Mouse (Mus musculus): ENCODE results near the gene Lgi4. TPM values are rescaled to one million over a fixed set of nuclear protein-coding genes. Genes with fewer than 3 reads are reported as not detected.

Lgi4 gene
- polyA plus RNA-seq, 1 experiment from 2014 or later: 2.8 TPM

DNA sequence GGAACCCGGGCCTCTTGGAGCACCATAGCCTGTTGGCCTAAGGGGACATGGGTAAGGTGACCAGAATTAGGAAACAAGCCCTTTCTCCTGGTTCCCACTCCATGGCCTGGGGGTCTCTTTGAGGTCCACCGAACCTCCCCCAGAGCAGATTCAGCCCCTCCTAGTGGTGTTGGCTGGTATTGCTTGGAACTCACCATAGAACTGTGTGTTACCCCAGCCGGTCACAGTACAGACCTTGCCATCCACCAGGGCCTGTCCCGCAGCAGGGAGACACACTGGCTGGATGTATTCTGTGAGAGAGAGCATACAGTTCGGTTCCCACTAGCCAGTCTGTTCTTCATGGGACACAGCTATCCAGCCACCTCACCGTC, 40.5 kb downstream of the Lgi4 start:
- 0 out of 2 replicates have a peak, but pooled peaks cover 9% of the 10 kb centered on the region for H3K4me1 ChIP-seq
- no peaks in the 10 kb centered on the region for H3K36me3 ChIP-seq (replicated peaks)
- peaks cover 3% of the 10 kb centered on the region; the same call in 1 of the 2 replicates for H3K27me3 ChIP-seq (replicated peaks; ENCODE audit: low read depth, poor library complexity, severe bottlenecking)
- no peak for DNase-seq (ENCODE audit: low spot score)
- no peak overlapping the region for H3K4me3 ChIP-seq
- no peaks in the 10 kb centered on the region for H3K9me3 ChIP-seq
- 85% methylated on average over 6 of the region's 6 CpGs for WGBS
- no peak overlapping the region for H3K27ac ChIP-seq (replicated peaks)

DNA sequence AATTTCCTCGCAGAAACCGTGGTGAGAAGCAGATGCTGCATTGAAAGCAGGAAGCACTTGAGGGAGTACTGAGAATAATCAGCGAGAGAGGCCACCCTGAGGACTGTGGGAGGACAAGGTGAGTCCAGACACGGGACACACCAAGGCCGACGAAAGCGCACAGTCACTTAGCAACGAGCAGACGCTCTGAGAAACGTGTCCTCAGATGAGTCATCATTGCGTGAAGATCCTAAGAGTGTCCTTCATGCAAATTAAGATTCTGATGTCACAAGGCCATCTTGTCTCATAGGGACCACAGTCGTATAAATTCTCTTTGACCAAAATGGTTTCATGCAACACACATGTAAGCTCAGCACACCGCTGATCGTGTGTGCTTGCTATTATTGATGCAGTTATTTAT, 41.6 kb downstream of the Lgi4 start:
- Histone ChIP-seq H3K9me3 (no peaks in the 10 kb centered on the region), H3K4me3 (no peak overlapping the region), H3K36me3 (replicated peaks) (no peaks in the 10 kb centered on the region), H3K27me3 (replicated peaks; ENCODE audit: low read depth, poor library complexity, severe bottlenecking) (peaks cover 3% of the 10 kb centered on the region; the same call in 1 of the 2 replicates), H3K27ac (replicated peaks) (no peak overlapping the region), H3K4me1 (peaks cover 16% of the 10 kb centered on the region; the same call in 1 of the 2 replicates)
- 87% methylated on average over 14 of the region's 14 CpGs for WGBS
- no peak for DNase-seq (ENCODE audit: low spot score)

- WGBS: 67% methylated on average over 15 of the region's 15 CpGs
- Histone ChIP-seq H3K27ac (replicated peaks) (no peak overlapping the region), H3K36me3 (replicated peaks) (no peaks in the 10 kb centered on the region), H3K27me3 (replicated peaks; ENCODE audit: low read depth, poor library complexity, severe bottlenecking) (peaks cover 3% of the 10 kb centered on the region; the same call in 1 of the 2 replicates), H3K4me3 (no peak overlapping the region), H3K4me1 (peaks cover 8% of the 10 kb centered on the region; the same call in 1 of the 2 replicates), H3K9me3 (no peaks in the 10 kb centered on the region)
- DNase-seq (ENCODE audit: low spot score): peak; percentile 55
Measured at GRCm38 (mm10) chr7:31105061-31105768, 46.1 kb downstream of the Lgi4 start.

GRCm38 (mm10) chr7:31106166-31106565, 47.0 kb downstream of the Lgi4 start:
- 62% methylated on average over 3 of the region's 3 CpGs for WGBS
- H3K27ac ChIP-seq (replicated peaks): no peak overlapping the region

DNA sequence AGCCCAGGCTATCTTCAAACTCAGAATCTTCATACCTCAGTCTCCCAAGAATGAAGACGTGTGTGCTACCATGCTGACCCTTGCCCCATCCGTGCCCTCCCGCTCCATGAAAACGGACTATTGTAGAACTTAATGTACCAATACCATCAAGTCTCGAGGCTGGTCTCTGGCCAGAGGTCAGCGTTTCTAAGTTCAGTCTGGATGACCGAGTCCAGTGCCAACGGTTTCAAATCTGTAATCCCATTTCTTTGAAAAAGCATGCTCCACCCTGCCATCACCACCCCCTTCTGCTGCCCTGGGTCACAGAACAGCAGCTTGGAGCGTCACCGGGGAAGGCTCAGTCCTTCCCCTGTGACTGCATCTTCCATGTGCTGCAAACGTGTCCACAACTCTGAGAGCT, 48.6 kb downstream of the Lgi4 start:
- DNase-seq (ENCODE audit: low spot score): no peak
- Histone ChIP-seq H3K4me3 (no peak overlapping the region), H3K9me3 (no peaks in the 10 kb centered on the region), H3K36me3 (replicated peaks) (no peaks in the 10 kb centered on the region), H3K27ac (replicated peaks) (no peak overlapping the region), H3K4me1 (peaks cover 18% of the 10 kb centered on the region; the same call in 1 of the 2 replicates), H3K27me3 (replicated peaks; ENCODE audit: low read depth, poor library complexity, severe bottlenecking) (peaks cover 3% of the 10 kb centered on the region; the same call in 1 of the 2 replicates)
- 87% methylated on average over 11 of the region's 11 CpGs for WGBS

More at GRCm38 (mm10) chr7:31106166-31106565, 47.0 kb downstream of the Lgi4 start:
- DNase-seq (ENCODE audit: low spot score): no peak
- Histone ChIP-seq H3K36me3 (replicated peaks) (no peaks in the 10 kb centered on the region), H3K4me1 (peaks cover 8% of the 10 kb centered on the region; the same call in 1 of the 2 replicates), H3K9me3 (no peaks in the 10 kb centered on the region), H3K4me3 (no peak overlapping the region), H3K27me3 (replicated peaks; ENCODE audit: low read depth, poor library complexity, severe bottlenecking) (peaks cover 3% of the 10 kb centered on the region; the same call in 1 of the 2 replicates)

GRCm38 (mm10) chr7:31109091-31109490, 49.9 kb downstream of the Lgi4 start:
- H3K36me3 ChIP-seq (replicated peaks): no peaks in the 10 kb centered on the region
- 51% methylated on average over 7 of the region's 7 CpGs for WGBS
- H3K4me3 ChIP-seq: no peak overlapping the region
- H3K9me3 ChIP-seq: no peaks in the 10 kb centered on the region
- peaks cover 24% of the 10 kb centered on the region; the same call in 1 of the 2 replicates for H3K4me1 ChIP-seq
- no peak overlapping the region for H3K27ac ChIP-seq (replicated peaks)
- DNase-seq (ENCODE audit: low spot score): no peak
- 0 out of 2 replicates have a peak, but pooled peaks cover 1% of the 10 kb centered on the region for H3K27me3 ChIP-seq (replicated peaks; ENCODE audit: low read depth, poor library complexity, severe bottlenecking)

- 0 out of 2 replicates have a peak, but pooled peaks cover 4% of the 10 kb centered on the region for H3K27me3 ChIP-seq (replicated peaks; ENCODE audit: low read depth, poor library complexity, severe bottlenecking)
- DNase-seq (ENCODE audit: low spot score): no peak
- H3K4me3 ChIP-seq: no peak overlapping the region
- H3K4me1 ChIP-seq: peaks cover 28% of the 10 kb centered on the region
- WGBS: 88% methylated on average over 5 of the region's 5 CpGs
- no peaks in the 10 kb centered on the region for H3K9me3 ChIP-seq
- H3K36me3 ChIP-seq (replicated peaks): no peaks in the 10 kb centered on the region
- no peak overlapping the region for H3K27ac ChIP-seq (replicated peaks)
Measured at GRCm38 (mm10) chr7:31109796-31110195, 50.7 kb downstream of the Lgi4 start.

- Histone ChIP-seq H3K9me3 (no peaks in the 10 kb centered on the region), H3K27ac (replicated peaks) (no peak overlapping the region), H3K27me3 (replicated peaks; ENCODE audit: low read depth, poor library complexity, severe bottlenecking) (0 out of 2 replicates have a peak, but pooled peaks cover 4% of the 10 kb centered on the region), H3K4me3 (no peak overlapping the region), H3K36me3 (replicated peaks) (no peaks in the 10 kb centered on the region), H3K4me1 (peaks cover 33% of the 10 kb centered on the region)
- whole genome bisulfite sequencing: 82% methylated on average over 15 of the region's 15 CpGs
- no peak for DNase-seq (ENCODE audit: low spot score)
Measured at GRCm38 (mm10) chr7:31110861-31111385, 51.8 kb downstream of the Lgi4 start.

GRCm38 (mm10) chr7:31112036-31112435, 52.9 kb downstream of the Lgi4 start:
- Histone ChIP-seq H3K4me1 (peaks cover 44% of the 10 kb centered on the region), H3K9me3 (no peaks in the 10 kb centered on the region), H3K27ac (replicated peaks) (0 out of 2 replicates have a peak overlapping the region, but pooled peaks have one; percentile 21), H3K36me3 (replicated peaks) (no peaks in the 10 kb centered on the region), H3K27me3 (replicated peaks; ENCODE audit: low read depth, poor library complexity, severe bottlenecking) (0 out of 2 replicates have a peak, but pooled peaks cover 4% of the 10 kb centered on the region), H3K4me3 (no peak overlapping the region)
- WGBS: 48% methylated on average over 4 of the region's 4 CpGs
- DNase-seq (ENCODE audit: low spot score): no peak

GRCm38 (mm10) chr7:31113800-31114199, 54.7 kb downstream of the Lgi4 start:
- DNase-seq (ENCODE audit: low spot score): no peak
- Histone ChIP-seq H3K9me3 (no peaks in the 10 kb centered on the region), H3K4me1 (peaks cover 47% of the 10 kb centered on the region), H3K36me3 (replicated peaks) (no peaks in the 10 kb centered on the region), H3K27ac (replicated peaks) (no peak overlapping the region), H3K27me3 (replicated peaks; ENCODE audit: low read depth, poor library complexity, severe bottlenecking) (0 out of 2 replicates have a peak, but pooled peaks cover 4% of the 10 kb centered on the region), H3K4me3 (no peak overlapping the region)
- 86% methylated on average over 6 of the region's 6 CpGs for WGBS

- H3K4me3 ChIP-seq: peak overlapping the region; percentile 30
- peaks cover 47% of the 10 kb centered on the region for H3K4me1 ChIP-seq
- 0 out of 2 replicates have a peak, but pooled peaks cover 4% of the 10 kb centered on the region for H3K27me3 ChIP-seq (replicated peaks; ENCODE audit: low read depth, poor library complexity, severe bottlenecking)
- peak; percentile 45 for DNase-seq (ENCODE audit: low spot score)
- H3K27ac ChIP-seq (replicated peaks): peak overlapping the region; percentile 77
- H3K36me3 ChIP-seq (replicated peaks): no peaks in the 10 kb centered on the region
- WGBS: 45% methylated on average over 10 of the region's 10 CpGs
- H3K9me3 ChIP-seq: no peaks in the 10 kb centered on the region
Measured at GRCm38 (mm10) chr7:31114646-31115045, 55.5 kb downstream of the Lgi4 start.

DNA sequence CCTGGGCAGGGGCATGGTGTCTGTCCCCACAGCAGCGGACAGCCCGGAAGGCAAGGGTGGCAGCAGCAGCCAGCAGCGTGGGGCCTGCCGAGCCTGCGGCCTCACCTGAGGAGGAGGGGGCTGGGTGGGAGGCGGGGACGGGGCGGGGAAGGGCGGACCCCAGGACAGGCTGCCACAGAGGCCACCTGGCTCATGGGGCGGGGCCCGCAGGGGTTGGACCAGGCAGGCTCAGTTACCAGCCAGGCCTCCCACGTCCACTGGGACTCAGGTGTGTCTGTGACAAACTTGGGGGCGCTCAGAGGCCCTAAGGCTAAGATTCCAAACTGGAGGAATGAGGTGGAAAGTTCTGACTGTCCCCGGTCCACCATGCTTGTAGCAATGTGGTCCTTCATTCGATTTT, 56.0 kb downstream of the Lgi4 start, which contains the start of gene Hpn:
Gene Hpn, minus strand, starts transcription at position 109 of the 400 bp plus-strand sequence.
- Histone ChIP-seq H3K27me3 (replicated peaks; ENCODE audit: low read depth, poor library complexity, severe bottlenecking) (0 out of 2 replicates have a peak, but pooled peaks cover 4% of the 10 kb centered on the region), H3K4me3 (peak within 1 kb of the TSS; percentile 30), H3K27ac (replicated peaks) (peak within 1 kb of the TSS; percentile 77), H3K36me3 (replicated peaks) (no peaks in the 10 kb centered on the region), H3K9me3 (no peaks in the 10 kb centered on the region), H3K4me1 (peaks cover 47% of the 10 kb centered on the region)
- DNase-seq (ENCODE audit: low spot score): peak; percentile 62
- WGBS: 15% methylated on average over 15 of the region's 15 CpGs
